In the genomic region with DNA sequence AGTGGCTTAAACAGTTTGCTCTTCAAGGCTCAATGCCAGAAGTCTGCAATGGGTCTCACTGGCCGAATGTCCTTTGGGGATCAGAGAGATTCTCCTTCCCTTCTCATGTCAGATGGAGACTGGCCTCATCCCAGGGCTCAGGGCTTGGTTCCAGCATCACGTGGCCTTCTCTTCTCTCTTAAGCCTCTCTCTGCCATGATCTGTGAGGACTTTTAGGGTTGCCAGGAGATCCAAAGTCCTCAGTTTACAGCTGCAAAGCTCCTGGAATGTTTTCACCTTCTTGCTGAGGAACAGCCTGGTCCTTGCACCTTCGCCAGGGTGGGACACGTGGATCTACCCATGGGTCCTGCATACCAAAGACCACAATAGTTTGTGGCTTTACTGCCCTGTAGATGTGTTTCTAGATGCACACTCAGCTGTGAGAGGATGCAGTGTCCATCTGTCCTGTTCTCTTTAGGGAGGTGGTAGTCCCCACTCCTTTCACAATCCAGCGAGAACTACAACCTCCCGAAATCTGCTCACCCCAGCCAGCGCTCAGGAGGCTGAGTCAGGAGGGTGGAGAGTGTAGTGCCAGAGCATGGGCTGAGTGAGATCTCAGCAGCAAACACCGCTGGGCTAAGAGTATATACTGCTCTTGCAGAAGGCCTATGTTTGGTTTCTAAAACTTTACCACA, we compare ENCODE assay signal across 8 mouse cellular contexts. TPM values are rescaled to one million over a fixed set of nuclear protein-coding genes. Genes with fewer than 3 reads are reported as not detected.
DNase-seq lines count a peak whose midpoint lies in the region; ATAC-seq and TF ChIP-seq lines count a peak whose summit lies in the region.

No protein-coding gene starts in this region.

- no peak overlapping the region for H3K4me3 ChIP-seq in intestine, embryonic 14.5 days (ENCODE audit: low read depth, low read length)
- H3K4me3 ChIP-seq in intestine, postnatal 0 days (ENCODE audit: low read depth, low read length), result no peak overlapping the region
- H3K4me3 ChIP-seq in embryonic facial prominence, embryonic 14.5 days (ENCODE audit: low read depth, low read length), result no peak overlapping the region
- H3K4me3 ChIP-seq in heart, embryonic 15.5 days, result no peak overlapping the region
- H3K4me3 ChIP-seq in limb, embryonic 12.5 days (replicated peaks), result 0 out of 2 replicates have a peak overlapping the region, but pooled peaks have one; percentile 88

- H3K36me3 ChIP-seq in intestine, embryonic 14.5 days (ENCODE audit: control insufficient read depth, insufficient read depth, low read length), result no peaks in the 10 kb centered on the region
- H3K36me3 ChIP-seq in intestine, postnatal 0 days (ENCODE audit: control insufficient read depth, insufficient read depth), result no peaks in the 10 kb centered on the region
- H3K36me3 ChIP-seq in embryonic facial prominence, embryonic 14.5 days (ENCODE audit: control insufficient read depth, insufficient read depth, low read length), result peaks cover 12% of the 10 kb centered on the region; the same call in 1 of the 2 replicates
- peaks cover 5% of the 10 kb centered on the region; the same call in 1 of the 2 replicates for H3K36me3 ChIP-seq in heart, embryonic 15.5 days
- peaks cover 29% of the 10 kb centered on the region for H3K36me3 ChIP-seq in limb, embryonic 12.5 days

- ATAC-seq in intestine, embryonic 14.5 days (replicated peaks; ENCODE audit: low FRiP score, low TSS enrichment, low read depth), result no peak
- no peak for ATAC-seq in intestine, postnatal 0 days
- ATAC-seq in embryonic facial prominence, embryonic 14.5 days (ENCODE audit: low read depth), result no peak
- no peak for ATAC-seq in heart, embryonic 15.5 days (replicated peaks; ENCODE audit: insufficient number of reproducible peaks, insufficient read depth, low FRiP score, low read depth)
- no peak for ATAC-seq in limb, embryonic 12.5 days (ENCODE audit: insufficient number of reproducible peaks, insufficient read depth, low FRiP score, low TSS enrichment, low read depth)

- no peaks in the 10 kb centered on the region for H3K9me3 ChIP-seq in intestine, embryonic 14.5 days (ENCODE audit: control insufficient read depth, low read length)
- H3K9me3 ChIP-seq in intestine, postnatal 0 days (ENCODE audit: control insufficient read depth), result no peaks in the 10 kb centered on the region
- H3K9me3 ChIP-seq in embryonic facial prominence, embryonic 14.5 days (ENCODE audit: control insufficient read depth, low read length), result peaks cover 5% of the 10 kb centered on the region; the same call in 1 of the 2 replicates
- no peaks in the 10 kb centered on the region for H3K9me3 ChIP-seq in heart, embryonic 15.5 days (replicated peaks)
- H3K9me3 ChIP-seq in limb, embryonic 12.5 days, result no peaks in the 10 kb centered on the region; the same call in 1 of the 2 replicates

- no peak for TF ChIP-seq CTCF in intestine, postnatal 0 days (IDR thresholded peaks at IDR 0.05; ENCODE audit: low read depth)

- DNase-seq in intestine, embryonic 14.5 days (ENCODE audit: low spot score), result no peak
- no peak for DNase-seq in embryonic facial prominence, embryonic 14.5 days (ENCODE audit: low spot score)
- no peak for DNase-seq in spleen, postnatal 14 days (ENCODE audit: low spot score in 2 of 2)
- no peak for DNase-seq in urinary bladder, postnatal 10 days (ENCODE audit: low spot score)
- DNase-seq in left cerebral cortex, postnatal 36 days (ENCODE audit: low spot score in 2 of 2), result no peak

- no peak overlapping the region for H3K9ac ChIP-seq in intestine, embryonic 14.5 days (ENCODE audit: low read length)
- H3K9ac ChIP-seq in intestine, postnatal 0 days (ENCODE audit: low read depth, low read length), result no peak overlapping the region
- H3K9ac ChIP-seq in embryonic facial prominence, embryonic 14.5 days (ENCODE audit: low read depth, low read length), result peak overlapping the region; percentile 99; the same call in 1 of the 2 replicates
- no peak overlapping the region for H3K9ac ChIP-seq in heart, embryonic 15.5 days
- no peak overlapping the region for H3K9ac ChIP-seq in limb, embryonic 12.5 days (replicated peaks)

- intact Hi-C loops in left cerebral cortex, postnatal 36 days (cut with DNase I), result no loop called here

- 0 out of 2 replicates have a peak overlapping the region, but pooled peaks have one; percentile 72 for H3K4me2 ChIP-seq in intestine, embryonic 14.5 days (ENCODE audit: low read length)
- no peak overlapping the region for H3K4me2 ChIP-seq in intestine, postnatal 0 days (replicated peaks; ENCODE audit: low read depth)
- H3K4me2 ChIP-seq in embryonic facial prominence, embryonic 14.5 days (ENCODE audit: low read depth, low read length), result peak overlapping the region; percentile 77
- H3K4me2 ChIP-seq in heart, embryonic 15.5 days, result peak overlapping the region; percentile 85
- peak overlapping the region; percentile 63; the same call in 1 of the 2 replicates for H3K4me2 ChIP-seq in limb, embryonic 12.5 days

- H3K4me1 ChIP-seq in intestine, embryonic 14.5 days (replicated peaks; ENCODE audit: control insufficient read depth, insufficient read depth, low read length), result peaks cover 14% of the 10 kb centered on the region
- H3K4me1 ChIP-seq in intestine, postnatal 0 days (replicated peaks; ENCODE audit: control insufficient read depth, insufficient read depth, low read length), result no peaks in the 10 kb centered on the region
- H3K4me1 ChIP-seq in embryonic facial prominence, embryonic 14.5 days (ENCODE audit: control insufficient read depth, insufficient read depth, low read length), result peaks cover 12% of the 10 kb centered on the region
- peaks cover 54% of the 10 kb centered on the region for H3K4me1 ChIP-seq in heart, embryonic 15.5 days (replicated peaks)
- peaks cover 23% of the 10 kb centered on the region for H3K4me1 ChIP-seq in limb, embryonic 12.5 days (replicated peaks)

- H3K27ac ChIP-seq in intestine, embryonic 14.5 days (ENCODE audit: low read depth), result no peak overlapping the region
- H3K27ac ChIP-seq in intestine, postnatal 0 days (ENCODE audit: low read depth, low read length), result no peak overlapping the region
- H3K27ac ChIP-seq in embryonic facial prominence, embryonic 14.5 days (replicated peaks; ENCODE audit: low read depth, low read length), result no peak overlapping the region
- H3K27ac ChIP-seq in heart, embryonic 15.5 days, result no peak overlapping the region
- H3K27ac ChIP-seq in limb, embryonic 12.5 days, result no peak overlapping the region

- WGBS in intestine, embryonic 14.5 days, result 93% methylated on average over 8 of the region's 8 CpGs
- 89% methylated on average over 8 of the region's 8 CpGs for WGBS in intestine, postnatal 0 days
- 90% methylated on average over 8 of the region's 8 CpGs for WGBS in embryonic facial prominence, embryonic 14.5 days
- WGBS in heart, embryonic 15.5 days, result 86% methylated on average over 8 of the region's 8 CpGs
- WGBS in limb, embryonic 12.5 days, result 93% methylated on average over 8 of the region's 8 CpGs

- H3K27me3 ChIP-seq in intestine, embryonic 14.5 days (replicated peaks; ENCODE audit: control insufficient read depth, insufficient read depth, low read length), result no peaks in the 10 kb centered on the region
- no peaks in the 10 kb centered on the region; the same call in 1 of the 2 replicates for H3K27me3 ChIP-seq in intestine, postnatal 0 days (replicated peaks; ENCODE audit: control insufficient read depth, insufficient read depth, low read length)
- H3K27me3 ChIP-seq in embryonic facial prominence, embryonic 14.5 days (replicated peaks; ENCODE audit: control insufficient read depth, insufficient read depth, low read length), result no peaks in the 10 kb centered on the region
- H3K27me3 ChIP-seq in heart, embryonic 15.5 days, result no peaks in the 10 kb centered on the region
- no peaks in the 10 kb centered on the region for H3K27me3 ChIP-seq in limb, embryonic 12.5 days

RNA-seq across cellular contexts. Expression of gene Rgs12, which starts 2.1 kb away (rescaled TPM):
- 19.0 and 22.2 TPM in 2 replicates for polyA plus RNA-seq in intestine, embryonic 14.5 days (2014; fragmentation: Nextera tagmentation; extraction: Ambion mirVana)
- polyA plus RNA-seq in intestine, postnatal 0 days (2015; fragmentation: Nextera tagmentation; extraction: Ambion mirVana), result 4.1 and 4.7 TPM in 2 replicates
- polyA plus RNA-seq in embryonic facial prominence, embryonic 14.5 days (2014; fragmentation: Nextera tagmentation; extraction: Ambion mirVana), result 30.0 and 30.2 TPM in 2 replicates
- polyA plus RNA-seq in heart, embryonic 15.5 days (2015; fragmentation: Nextera tagmentation; extraction: Ambion mirVana), result 28.7 and 35.0 TPM in 2 replicates
- 57.3 and 59.7 TPM in 2 replicates for polyA plus RNA-seq in limb, embryonic 12.5 days (2016; fragmentation: Nextera tagmentation; extraction: Ambion mirVana)
- 10 to 100 TPM; 51.1 to 55.7 TPM for total RNA-seq in left cerebral cortex, postnatal 36 days (2021)

RNA-seq across cellular contexts. Expression of gene Msantd1, which starts 43.5 kb away (rescaled TPM):
- polyA plus RNA-seq in intestine, embryonic 14.5 days (2014; fragmentation: Nextera tagmentation; extraction: Ambion mirVana), result 0.58 and 1.2 TPM in 2 replicates
- polyA plus RNA-seq in intestine, postnatal 0 days (2015; fragmentation: Nextera tagmentation; extraction: Ambion mirVana), result 0.29 and 0.51 TPM in 2 replicates
- polyA plus RNA-seq in embryonic facial prominence, embryonic 14.5 days (2014; fragmentation: Nextera tagmentation; extraction: Ambion mirVana), result 0.60 and 1.3 TPM in 2 replicates
- polyA plus RNA-seq in heart, embryonic 15.5 days (2015; fragmentation: Nextera tagmentation; extraction: Ambion mirVana), result 0.27 TPM in 1 of 2 replicates, not detected in the other
- polyA plus RNA-seq in limb, embryonic 12.5 days (2016; fragmentation: Nextera tagmentation; extraction: Ambion mirVana), result 0.42 and 0.73 TPM in 2 replicates
- total RNA-seq in left cerebral cortex, postnatal 36 days (2021), result 1 to 10 TPM; 5.4 to 8.2 TPM
